30 mouse cellular contexts compared by ENCODE assay signal in the genomic region with DNA sequence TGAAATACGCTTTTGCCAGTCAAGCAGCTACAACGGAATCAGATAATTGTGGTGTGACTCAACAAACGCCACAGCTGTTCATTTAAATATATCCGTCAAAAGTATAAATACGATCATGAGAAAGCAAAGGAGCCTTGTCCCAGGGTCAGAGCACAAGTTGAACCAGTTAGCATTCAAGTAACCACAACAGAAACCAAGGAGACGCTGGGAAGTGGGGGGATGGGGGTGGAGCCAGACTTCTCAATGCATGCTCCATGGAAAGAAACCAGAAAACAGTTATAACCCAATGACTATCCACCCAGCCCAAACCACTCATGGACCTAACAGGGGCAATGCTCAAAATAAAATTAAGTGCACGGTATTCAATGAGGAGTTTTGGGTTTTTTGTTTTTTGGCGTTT. TPM values are rescaled to one million over a fixed set of nuclear protein-coding genes. Genes with fewer than 3 reads are reported as not detected.
DNase-seq lines count a peak whose midpoint lies in the region; ATAC-seq lines count a peak whose summit lies in the region.
"Had no signal": no experiment of that assay in that cellular context is flagged by ENCODE, and none has a peak within 500 bp of the region (broad histone marks: within the 10 kb centered on the region; RNA-seq: fewer than 3 reads in every experiment).

No protein-coding gene starts in this region.

- H3K36me3 ChIP-seq in heart, embryonic 10.5 days = peaks cover 3% of the 10 kb centered on the region; the same call in 1 of the 2 replicates
- 0 out of 2 replicates have a peak, but pooled peaks cover 3% of the 10 kb centered on the region for H3K36me3 ChIP-seq in kidney, embryonic 15.5 days
- no peaks in the 10 kb centered on the region for H3K36me3 ChIP-seq in heart, embryonic 15.5 days
- H3K36me3 ChIP-seq: hindbrain, embryonic 15.5 days; midbrain, embryonic 10.5 days; neural tube, embryonic 15.5 days had no signal

- DNase-seq in heart, embryonic 10.5 days (ENCODE audit: low spot score) = no peak
- no peak for DNase-seq in heart, adult 8-10 months (ENCODE audit: low spot score)
- DNase-seq in kidney, postnatal 10 days = peak; percentile 53
- peak; percentile 40 for DNase-seq in heart, postnatal 4 days
- DNase-seq in layer of hippocampus, postnatal 25 days (ENCODE audit: extremely low spot score in 1 of 2, low spot score in 1 of 2) = no peak
- DNase-seq: adrenal gland, postnatal 25 days; cerebellum, adult 9-10 months; gastrocnemius, postnatal 14 days; kidney, adult 8-10 months; layer of hippocampus, adult 9-11 months; lung, embryonic 14.5 days; right cerebral cortex, adult 18-20 months; right cerebral cortex, postnatal 4 days; thymus, postnatal 25 days had no signal

- no peak overlapping the region for H3K4me2 ChIP-seq in kidney, embryonic 15.5 days
- peak overlapping the region; percentile 38 for H3K4me2 ChIP-seq in heart, embryonic 15.5 days
- H3K4me2 ChIP-seq: forebrain, embryonic 13.5 days; hindbrain, embryonic 15.5 days; lung, embryonic 14.5 days; neural tube, embryonic 15.5 days had no signal

- no peaks in the 10 kb centered on the region for H3K9me3 ChIP-seq in heart, embryonic 10.5 days
- H3K9me3 ChIP-seq in kidney, embryonic 15.5 days (replicated peaks) = no peaks in the 10 kb centered on the region
- no peaks in the 10 kb centered on the region for H3K9me3 ChIP-seq in heart, embryonic 15.5 days (replicated peaks)
- H3K9me3 ChIP-seq: forebrain, embryonic 13.5 days; hindbrain, embryonic 15.5 days; midbrain, embryonic 10.5 days; neural tube, embryonic 15.5 days had no signal

- no peak overlapping the region for H3K4me3 ChIP-seq in heart, embryonic 10.5 days
- no peak overlapping the region for H3K4me3 ChIP-seq in kidney, embryonic 15.5 days (replicated peaks)
- H3K4me3 ChIP-seq in heart, embryonic 15.5 days = no peak overlapping the region
- H3K4me3 ChIP-seq: forebrain, embryonic 13.5 days; hindbrain, embryonic 15.5 days; left cerebral cortex, adult 2 months; midbrain, embryonic 10.5 days; neural tube, embryonic 15.5 days had no signal

- H3K9ac ChIP-seq in kidney, embryonic 15.5 days = no peak overlapping the region
- no peak overlapping the region for H3K9ac ChIP-seq in heart, embryonic 15.5 days
- H3K9ac ChIP-seq: forebrain, embryonic 13.5 days; hindbrain, embryonic 15.5 days; liver, embryonic 14.5 days; lung, embryonic 14.5 days; neural tube, embryonic 15.5 days had no signal

- H3K4me1 ChIP-seq in heart, embryonic 10.5 days = peaks cover 59% of the 10 kb centered on the region
- H3K4me1 ChIP-seq in kidney, embryonic 15.5 days = peaks cover 21% of the 10 kb centered on the region; the same call in 1 of the 2 replicates
- H3K4me1 ChIP-seq in heart, embryonic 15.5 days (replicated peaks) = peaks cover 67% of the 10 kb centered on the region
- H3K4me1 ChIP-seq: midbrain, embryonic 10.5 days had no signal

- peak overlapping the region; percentile 47; the same call in 1 of the 2 replicates for H3K27ac ChIP-seq in heart, embryonic 10.5 days
- no peak overlapping the region for H3K27ac ChIP-seq in kidney, embryonic 15.5 days
- peak overlapping the region; percentile 32 for H3K27ac ChIP-seq in heart, embryonic 15.5 days
- H3K27ac ChIP-seq: forebrain, embryonic 13.5 days; hindbrain, embryonic 15.5 days; left cerebral cortex, adult 2 months; liver, embryonic 14.5 days; midbrain, embryonic 10.5 days had no signal

- no peaks in the 10 kb centered on the region for H3K27me3 ChIP-seq in heart, embryonic 10.5 days (ENCODE audit: insufficient read depth, poor library complexity, severe bottlenecking)
- no peaks in the 10 kb centered on the region for H3K27me3 ChIP-seq in kidney, embryonic 15.5 days
- no peaks in the 10 kb centered on the region for H3K27me3 ChIP-seq in heart, embryonic 15.5 days
- H3K27me3 ChIP-seq: forebrain, embryonic 13.5 days; hindbrain, embryonic 15.5 days; neural tube, embryonic 15.5 days had no signal

- WGBS in heart, embryonic 10.5 days = 60% methylated on average over 8 of the region's 8 CpGs
- 57% methylated on average over 8 of the region's 8 CpGs for WGBS in kidney, embryonic 15.5 days
- WGBS in heart, embryonic 15.5 days = 58% methylated on average over 8 of the region's 8 CpGs

- no peak for ATAC-seq in kidney, embryonic 15.5 days (replicated peaks; ENCODE audit: low FRiP score)
- ATAC-seq in heart, embryonic 15.5 days (replicated peaks; ENCODE audit: insufficient number of reproducible peaks, insufficient read depth, low FRiP score, low read depth) = no peak
- ATAC-seq: forebrain, embryonic 13.5 days had no signal

RNA-seq across cellular contexts. Expression of a gene that starts 40.3 kb away (rescaled TPM):
- not detected in 2 replicates for polyA plus RNA-seq in heart, embryonic 10.5 days (2016; fragmentation: Nextera tagmentation; extraction: Ambion mirVana)
- total RNA-seq in heart, adult 8-10 months (2022) = not detected
- polyA plus RNA-seq in kidney, embryonic 15.5 days (2015; fragmentation: Nextera tagmentation; extraction: Ambion mirVana) = not detected in 2 replicates
- polyA plus RNA-seq in heart, embryonic 15.5 days (2015; fragmentation: Nextera tagmentation; extraction: Ambion mirVana) = not detected in 2 replicates
- not detected for total RNA-seq in heart, postnatal 4 days (2021)
- not detected for total RNA-seq in layer of hippocampus, postnatal 25 days (2021)
- total RNA-seq: adrenal gland, postnatal 25 days; gastrocnemius, postnatal 14 days; hematopoietic stem cell, adult 5-6 weeks; left cerebral cortex, adult 2 months; left cerebral cortex, postnatal 36 days; midbrain, postnatal 0 days had no signal
- polyA plus RNA-seq: brain, embryonic 14.5 days; embryonic facial prominence, embryonic 14.5 days; forebrain, embryonic 13.5 days; hindbrain, embryonic 15.5 days; intestine, embryonic 14.5 days; large intestine, adult 2 months; limb, embryonic 14.5 days; liver, embryonic 14.5 days; lung, embryonic 14.5 days; midbrain, embryonic 10.5 days; midbrain, postnatal 0 days; neural tube, embryonic 15.5 days had no signal

RNA-seq across cellular contexts. Expression of a gene that starts 56.8 kb away (rescaled TPM):
- polyA plus RNA-seq in heart, embryonic 10.5 days (2016; fragmentation: Nextera tagmentation; extraction: Ambion mirVana) = 9.4 and 11.1 TPM in 2 replicates
- 10 to 100 TPM; 14.2 to 17.0 (median 15.0) TPM for total RNA-seq in heart, adult 8-10 months (2022)
- polyA plus RNA-seq in kidney, embryonic 15.5 days (2015; fragmentation: Nextera tagmentation; extraction: Ambion mirVana) = 5.2 and 5.7 TPM in 2 replicates
- polyA plus RNA-seq in heart, embryonic 15.5 days (2015; fragmentation: Nextera tagmentation; extraction: Ambion mirVana) = 8.6 and 8.8 TPM in 2 replicates
- total RNA-seq in heart, postnatal 4 days (2021) = 10 to 100 TPM; 35.3 to 36.0 TPM
- 10 to 100 TPM; 43.1 to 48.2 TPM for total RNA-seq in layer of hippocampus, postnatal 25 days (2021)

RNA-seq across cellular contexts. Expression of a gene that starts 56.9 kb away (rescaled TPM):
- 5.8 and 8.2 TPM in 2 replicates for polyA plus RNA-seq in heart, embryonic 10.5 days (2016; fragmentation: Nextera tagmentation; extraction: Ambion mirVana)
- total RNA-seq in heart, adult 8-10 months (2022) = 1 to 10 TPM; 1.9 to 4.7 (median 3.3) TPM
- 7.7 and 7.8 TPM in 2 replicates for polyA plus RNA-seq in kidney, embryonic 15.5 days (2015; fragmentation: Nextera tagmentation; extraction: Ambion mirVana)
- polyA plus RNA-seq in heart, embryonic 15.5 days (2015; fragmentation: Nextera tagmentation; extraction: Ambion mirVana) = 5.2 and 7.5 TPM in 2 replicates
- 1 to 10 TPM; 1.6 to 2.8 TPM for total RNA-seq in heart, postnatal 4 days (2021)
- total RNA-seq in layer of hippocampus, postnatal 25 days (2021) = 10 to 100 TPM; 30.9 to 32.5 TPM
- total RNA-seq: hematopoietic stem cell, adult 5-6 weeks had no signal

Comparison
In these comparisons a context has a peak if more than half of its experiments do, and no peak if none do; other contexts are left out.
1. DNase-seq: peak in kidney, postnatal 10 days (single experiment) and heart, postnatal 4 days (single experiment); none in heart, embryonic 10.5 days (single experiment), heart, adult 8-10 months (single experiment) and layer of hippocampus, postnatal 25 days (0 of 2).
2. RNA of a gene that starts 56.9 kb away (total RNA-seq): 30.9 to 32.5 TPM in layer of hippocampus, postnatal 25 days; 1.9 to 4.7 TPM in heart, adult 8-10 months and 1.6 to 2.8 TPM in heart, postnatal 4 days; every median in the first group is over 4 times any median in the second.